Comparison of ENCODE assay signal across 8 mouse cellular contexts in genomic region chr12:72535599-72535998, GRCm38 (mm10). TPM values are rescaled to one million over a fixed set of nuclear protein-coding genes. Genes with fewer than 3 reads are reported as not detected.
A peak's percentile ranks its signal among the peaks of the same experiment; 100 is the strongest.
DNase-seq lines count a peak whose midpoint lies in the region; ATAC-seq and TF ChIP-seq lines count a peak whose summit lies in the region.

No protein-coding gene starts in this region.

- 48% methylated on average over 3 of the region's 3 CpGs for WGBS in heart, embryonic 12.5 days
- 51% methylated on average over 3 of the region's 3 CpGs for WGBS in forebrain, embryonic 16.5 days
- WGBS in liver, embryonic 15.5 days (ENCODE audit: insufficient replicate concordance) = 52% methylated on average over 3 of the region's 3 CpGs

- no peaks in the 10 kb centered on the region for H3K27me3 ChIP-seq in heart, embryonic 12.5 days (replicated peaks)
- 0 out of 2 replicates have a peak, but pooled peaks cover 3% of the 10 kb centered on the region for H3K27me3 ChIP-seq in G1E (ENCODE audit: insufficient read depth, low read length)
- H3K27me3 ChIP-seq in forebrain, embryonic 16.5 days (replicated peaks; ENCODE audit: control insufficient read depth, insufficient read depth, low read length) = no peaks in the 10 kb centered on the region
- no peaks in the 10 kb centered on the region for H3K27me3 ChIP-seq in liver, embryonic 15.5 days

- TF ChIP-seq CTCF in G1E (IDR thresholded peaks at IDR 0.05; ENCODE audit: low read depth, low read length) = no peak

- no peak for ATAC-seq in heart, embryonic 12.5 days (ENCODE audit: insufficient number of reproducible peaks, low FRiP score)
- no peak for ATAC-seq in G1E (ENCODE audit: extremely low read depth, insufficient number of reproducible peaks, low FRiP score, poor library complexity, severe bottlenecking)
- ATAC-seq in forebrain, embryonic 16.5 days = no peak; the same call in 1 of the 2 replicates
- ATAC-seq in liver, embryonic 15.5 days (ENCODE audit: insufficient read depth) = no peak

- 0 out of 2 replicates have a peak, but pooled peaks cover 3% of the 10 kb centered on the region for H3K36me3 ChIP-seq in heart, embryonic 12.5 days
- H3K36me3 ChIP-seq in G1E (replicated peaks) = peaks cover 9% of the 10 kb centered on the region
- no peaks in the 10 kb centered on the region for H3K36me3 ChIP-seq in forebrain, embryonic 16.5 days (ENCODE audit: control insufficient read depth, insufficient read depth)
- H3K36me3 ChIP-seq in liver, embryonic 15.5 days (replicated peaks) = no peaks in the 10 kb centered on the region

- H3K27ac ChIP-seq in heart, embryonic 12.5 days (ENCODE audit: poor library complexity, severe bottlenecking) = peak overlapping the region; percentile 47; the same call in 1 of the 2 replicates
- H3K27ac ChIP-seq in forebrain, embryonic 16.5 days (ENCODE audit: low read length) = peak overlapping the region; percentile 65
- no peak overlapping the region; the same call in 1 of the 2 replicates for H3K27ac ChIP-seq in liver, embryonic 15.5 days (replicated peaks)

- H3K9me3 ChIP-seq in heart, embryonic 12.5 days (replicated peaks) = 0 out of 2 replicates have a peak, but pooled peaks cover under 1% of the 10 kb centered on the region
- H3K9me3 ChIP-seq in G1E (replicated peaks) = no peaks in the 10 kb centered on the region
- H3K9me3 ChIP-seq in forebrain, embryonic 16.5 days (ENCODE audit: control insufficient read depth, low read length) = no peaks in the 10 kb centered on the region
- H3K9me3 ChIP-seq in liver, embryonic 15.5 days (replicated peaks) = no peaks in the 10 kb centered on the region

- peak overlapping the region; percentile 83 for H3K4me2 ChIP-seq in heart, embryonic 12.5 days
- H3K4me2 ChIP-seq in forebrain, embryonic 16.5 days (ENCODE audit: low read length) = peak overlapping the region; percentile 72
- H3K4me2 ChIP-seq in liver, embryonic 15.5 days = peak overlapping the region; percentile 88

- H3K4me1 ChIP-seq in heart, embryonic 12.5 days (replicated peaks) = peaks cover 5% of the 10 kb centered on the region
- H3K4me1 ChIP-seq in G1E (ENCODE audit: insufficient read depth, low read depth, low read length) = peaks cover 27% of the 10 kb centered on the region
- peaks cover 7% of the 10 kb centered on the region for H3K4me1 ChIP-seq in forebrain, embryonic 16.5 days (replicated peaks; ENCODE audit: control insufficient read depth, insufficient read depth, low read length)
- H3K4me1 ChIP-seq in liver, embryonic 15.5 days (replicated peaks) = peaks cover 15% of the 10 kb centered on the region

- H3K9ac ChIP-seq in heart, embryonic 12.5 days = 0 out of 2 replicates have a peak overlapping the region, but pooled peaks have one; percentile 37
- H3K9ac ChIP-seq in forebrain, embryonic 16.5 days (replicated peaks; ENCODE audit: low read depth, low read length) = peak overlapping the region; percentile 84
- H3K9ac ChIP-seq in liver, embryonic 15.5 days = no peak overlapping the region

- no peak for DNase-seq in heart, adult 11 months
- DNase-seq in G1E (ENCODE audit: low spot score) = no peak
- peak; percentile 57 for DNase-seq in testis, postnatal 10 days (ENCODE audit: low spot score)
- no peak for DNase-seq in thymus, postnatal 36 days
- DNase-seq in natural killer cell, adult 2 months (ENCODE audit: low spot score in 2 of 2) = no peak

- peak overlapping the region; percentile 65 for H3K4me3 ChIP-seq in heart, embryonic 12.5 days
- peak overlapping the region; percentile 79 for H3K4me3 ChIP-seq in G1E (ENCODE audit: low read depth, low read length)
- H3K4me3 ChIP-seq in forebrain, embryonic 16.5 days (replicated peaks; ENCODE audit: low read length) = peak overlapping the region; percentile 83
- H3K4me3 ChIP-seq in liver, embryonic 15.5 days (replicated peaks) = peak overlapping the region; percentile 67

RNA-seq across cellular contexts. Expression of gene Pcnx4, which starts 0.6 kb away (rescaled TPM):
- polyA plus RNA-seq in heart, embryonic 12.5 days (2016; fragmentation: Nextera tagmentation; extraction: Ambion mirVana) = 8.5 and 8.7 TPM in 2 replicates
- total RNA-seq in G1E (2014; fragmentation: Nextera tagmentation) = 12.8 and 12.9 TPM in 2 replicates
- total RNA-seq in G1E (2017) = 4.5 and 5.6 TPM in 2 replicates
- polyA plus RNA-seq in G1E (2012) = 1.7 and 2.1 TPM in 2 replicates
- polyA plus RNA-seq in forebrain, embryonic 16.5 days (2015; fragmentation: Nextera tagmentation; extraction: Ambion mirVana) = 23.3 and 24.2 TPM in 2 replicates
- polyA plus RNA-seq in liver, embryonic 15.5 days (2015; fragmentation: Nextera tagmentation; extraction: Ambion mirVana) = 2.0 and 2.1 TPM in 2 replicates
